Mouse (Mus musculus) kidney, adult 2 months (tissue): ENCODE measurements at regions not wholly inside any gene's neighbourhood (a gene's known extent, or its start where the extent isn't known, plus 50 kb on each side); places are given as distances from the start of the nearest gene placed in this dataset.

Experiments used
- CTCF ChIP-seq: fragments of 200-500 bp; conservative IDR thresholded peaks from 2 replicates; pipeline ENCODE4 v1.5.1; 2011; ENCODE audit warnings: low read depth, mild to moderate bottlenecking, control low read depth, low read length, moderate library complexity, mixed read lengths; ENCODE audit not compliant: insufficient read depth, insufficient read length
- POLR2A ChIP-seq: fragments of 200-500 bp; IDR thresholded peaks from one replicate; pipeline ENCODE4 v1.6.1; 2011; ENCODE audit warnings: low read depth, low read length, control low read depth

DNA sequence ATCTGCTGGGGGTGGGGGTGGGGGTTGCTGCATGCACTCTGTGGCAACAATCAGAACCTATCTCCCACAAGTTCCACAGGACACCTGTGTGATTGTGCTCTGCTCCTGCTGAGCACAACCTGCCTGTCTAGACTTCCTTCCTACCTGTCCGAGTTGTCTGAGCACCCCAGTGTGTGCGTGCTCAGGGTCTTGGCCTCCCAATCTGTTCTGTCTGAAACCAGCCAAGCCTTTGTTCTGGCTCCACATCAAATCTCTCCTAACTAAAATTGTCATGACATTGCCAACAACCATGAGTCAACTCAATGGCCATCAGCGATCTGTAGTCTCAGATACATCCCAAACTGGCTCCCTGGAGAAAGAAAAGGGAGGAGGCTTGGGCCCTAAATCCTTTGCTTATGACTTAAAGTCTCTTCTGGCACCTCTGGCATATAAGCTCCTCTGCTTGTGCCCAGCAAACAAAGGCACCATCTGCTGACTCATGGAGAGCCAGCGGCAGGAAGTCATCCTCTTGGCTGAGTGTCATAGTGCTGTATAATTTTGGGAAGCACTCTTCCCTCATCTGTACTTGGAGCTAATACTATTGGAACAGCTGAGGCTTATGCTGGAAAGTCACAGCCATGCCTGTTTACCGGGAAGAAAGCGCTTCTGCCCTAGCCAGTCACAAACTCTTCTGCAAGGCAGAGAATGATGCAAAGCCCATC is 298.5 kb upstream of the Slc24a5 start:
- no peak for TF ChIP-seq CTCF
- no peak for TF ChIP-seq POLR2A
